Mouse (Mus musculus) MEL-GATA-1-ER (cell line): ENCODE data around the gene Hs3st1.
"Not testable (repeated sequence)": the region's sequence is repeated elsewhere in the genome, so short reads cannot be mapped to it uniquely, and the experiment has no call there.

ENCODE experiments used
- DNase-seq: peaks from one replicate; pipeline ENCODE4 v3.0.0-alpha.2; 2012; ENCODE audit warnings: low read depth; ENCODE audit errors: extremely low read depth

Gene Hs3st1

DNA sequence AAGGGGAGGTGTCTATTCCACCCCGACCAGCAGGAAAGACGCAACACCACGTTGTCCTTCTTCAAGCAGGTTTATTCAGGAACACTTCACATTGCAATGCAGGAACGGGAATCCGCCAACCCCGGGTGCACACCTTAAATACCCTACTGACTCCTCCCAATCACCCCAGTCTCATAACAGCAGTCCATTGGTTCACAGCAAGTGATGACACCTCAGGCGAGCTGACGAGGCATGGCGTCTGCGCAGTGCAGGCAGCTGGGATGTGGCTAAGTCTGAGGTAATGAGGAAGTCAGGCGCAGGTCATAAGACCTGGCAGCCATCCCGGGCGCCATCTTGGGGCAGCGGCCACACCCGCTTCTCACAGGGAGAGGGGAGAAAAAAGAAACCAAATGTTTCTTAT lies at the start of gene Hs3st1:
Gene Hs3st1 (minus strand): TSS at position 101 of the 400 bp plus-strand sequence.
- DNase-seq: not testable (repeated sequence)

DNA sequence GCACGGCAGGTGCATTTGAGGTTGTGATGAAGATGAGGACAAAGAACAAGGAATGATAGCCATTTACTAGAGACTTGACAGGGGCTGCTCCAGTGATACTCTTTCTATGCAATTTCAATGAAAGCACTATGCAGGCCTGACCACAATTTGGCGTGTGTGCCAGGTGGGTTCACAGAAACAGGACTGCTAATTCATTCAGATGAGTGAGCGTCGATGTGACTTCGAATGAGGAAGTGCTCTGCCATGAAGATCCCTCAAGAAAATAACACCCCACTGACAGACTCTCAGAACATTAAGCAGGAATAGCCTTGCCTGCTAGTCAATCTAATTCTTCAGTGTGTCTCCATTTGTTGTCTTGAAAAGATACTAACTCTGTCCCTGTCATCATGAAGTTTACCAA lies 49.4 kb upstream of the Hs3st1 start:
- DNase-seq: no peak

DNA sequence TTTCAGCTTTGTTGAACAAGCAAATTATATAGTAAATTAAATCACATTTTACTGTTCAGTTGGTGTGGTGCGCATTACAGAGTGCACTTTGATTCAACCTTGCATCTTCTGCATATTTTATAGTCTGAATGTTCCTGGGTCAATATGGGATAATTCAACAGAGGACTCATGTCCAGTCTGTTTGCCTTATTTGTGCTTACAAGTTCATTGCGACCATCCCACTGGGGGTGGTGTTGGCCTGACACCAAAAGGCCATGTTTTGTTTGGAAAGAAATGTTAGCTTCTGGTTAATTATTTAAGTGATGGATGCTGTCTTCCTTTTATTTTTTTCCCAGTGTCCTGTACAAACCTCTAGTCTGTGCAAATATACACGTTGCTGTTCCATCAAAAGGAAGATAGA lies 48.7 kb upstream of the Hs3st1 start:
- no peak for DNase-seq

DNA sequence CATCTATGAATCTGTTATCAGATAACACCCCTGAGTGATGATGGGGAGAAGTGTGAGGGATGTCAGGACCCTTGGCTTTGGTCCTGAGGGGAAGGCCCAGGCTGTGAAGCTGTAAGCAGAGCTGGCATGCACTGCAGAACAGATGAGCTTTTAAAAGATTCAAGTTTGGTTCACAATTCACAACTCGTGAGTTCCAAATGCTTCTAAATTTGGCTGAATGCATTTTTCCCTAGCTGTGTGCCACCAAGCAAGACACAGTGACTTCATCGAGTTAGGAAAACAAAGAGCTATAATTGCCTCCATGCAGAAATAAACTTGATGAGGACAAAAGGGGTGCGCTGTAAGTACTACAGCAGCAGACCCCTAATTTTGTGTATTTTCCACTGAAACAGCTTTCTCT lies 48.2 kb upstream of the Hs3st1 start:
- DNase-seq: no peak

DNA sequence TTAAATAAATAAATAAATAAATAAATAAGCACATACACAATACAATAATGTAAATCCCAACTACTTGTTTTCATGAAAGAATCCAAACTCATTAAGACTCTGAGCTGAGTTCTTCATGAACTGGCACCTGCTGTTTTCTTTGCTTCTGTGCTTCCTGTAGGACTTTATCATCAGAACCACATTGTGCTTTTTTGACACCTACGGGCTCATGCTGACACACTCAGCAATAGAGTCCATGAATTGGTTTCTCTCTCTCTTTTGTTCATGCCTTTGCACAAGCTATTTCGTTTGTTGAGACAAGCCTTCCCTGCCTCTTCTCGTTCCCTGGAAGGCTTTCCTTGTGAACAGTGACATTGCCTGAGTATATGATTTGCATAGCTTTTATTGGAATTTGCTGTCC lies 46.8 kb upstream of the Hs3st1 start:
- no peak for DNase-seq

DNA sequence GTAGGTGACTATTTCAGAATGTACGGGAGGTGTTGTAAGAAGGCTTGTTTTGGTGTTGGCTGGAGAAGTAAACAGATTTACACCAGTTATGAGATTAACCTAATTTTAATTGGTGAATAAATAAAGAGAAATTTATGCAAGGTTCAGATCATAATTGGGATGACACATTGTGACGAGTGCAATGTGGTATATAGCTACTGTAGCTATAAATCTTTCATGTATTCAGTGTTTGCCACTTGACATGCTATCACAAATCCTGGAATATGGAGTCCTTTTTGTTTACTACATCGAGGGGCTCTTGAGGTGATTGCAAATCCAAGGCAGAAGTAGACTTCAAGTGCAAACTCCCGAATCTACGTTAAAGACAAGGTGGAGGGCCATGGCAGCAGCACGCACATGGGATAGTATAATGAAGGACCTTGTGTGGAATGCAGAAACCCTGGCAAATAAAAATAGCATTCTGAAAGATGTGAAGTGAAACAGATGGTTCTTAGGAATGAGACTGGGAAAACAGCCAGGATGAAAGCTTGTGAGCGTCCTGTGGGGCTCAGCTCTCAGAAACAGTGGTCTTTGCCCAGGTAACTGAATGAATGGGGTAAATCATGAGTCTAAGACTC lies 21.9 kb upstream of the Hs3st1 start:
- DNase-seq: no peak

DNA sequence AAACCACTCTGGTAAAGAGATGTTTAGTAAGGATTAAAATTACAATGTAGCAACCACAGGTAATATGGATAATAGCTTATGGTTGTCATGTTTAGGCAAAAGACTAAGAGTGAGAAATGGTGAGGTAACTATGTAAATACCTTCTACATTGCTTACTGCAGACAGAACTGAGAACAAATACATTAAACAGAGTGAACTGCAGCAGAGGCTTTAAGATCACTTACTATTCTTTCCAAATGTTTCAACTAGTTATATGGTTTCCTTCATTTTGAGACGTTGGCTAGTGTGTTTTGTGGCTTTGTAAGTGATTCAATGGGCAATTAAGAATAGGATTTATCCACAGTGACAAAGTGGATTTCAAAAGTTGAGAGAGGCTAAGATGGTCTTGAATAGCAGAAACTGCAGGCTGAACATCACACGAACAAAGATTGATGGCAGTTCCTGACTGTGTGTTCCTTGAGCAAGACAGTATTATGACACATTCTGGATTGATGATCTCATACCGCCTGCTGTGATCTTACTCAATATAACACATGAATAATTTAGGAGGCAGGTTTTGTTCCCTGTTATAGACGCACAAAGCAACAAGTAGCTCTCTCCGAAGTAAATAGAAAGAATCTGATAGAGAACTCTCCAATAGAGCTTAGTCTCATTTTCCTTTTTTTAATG lies 16.5 kb upstream of the Hs3st1 start:
- DNase-seq: no peak

DNA sequence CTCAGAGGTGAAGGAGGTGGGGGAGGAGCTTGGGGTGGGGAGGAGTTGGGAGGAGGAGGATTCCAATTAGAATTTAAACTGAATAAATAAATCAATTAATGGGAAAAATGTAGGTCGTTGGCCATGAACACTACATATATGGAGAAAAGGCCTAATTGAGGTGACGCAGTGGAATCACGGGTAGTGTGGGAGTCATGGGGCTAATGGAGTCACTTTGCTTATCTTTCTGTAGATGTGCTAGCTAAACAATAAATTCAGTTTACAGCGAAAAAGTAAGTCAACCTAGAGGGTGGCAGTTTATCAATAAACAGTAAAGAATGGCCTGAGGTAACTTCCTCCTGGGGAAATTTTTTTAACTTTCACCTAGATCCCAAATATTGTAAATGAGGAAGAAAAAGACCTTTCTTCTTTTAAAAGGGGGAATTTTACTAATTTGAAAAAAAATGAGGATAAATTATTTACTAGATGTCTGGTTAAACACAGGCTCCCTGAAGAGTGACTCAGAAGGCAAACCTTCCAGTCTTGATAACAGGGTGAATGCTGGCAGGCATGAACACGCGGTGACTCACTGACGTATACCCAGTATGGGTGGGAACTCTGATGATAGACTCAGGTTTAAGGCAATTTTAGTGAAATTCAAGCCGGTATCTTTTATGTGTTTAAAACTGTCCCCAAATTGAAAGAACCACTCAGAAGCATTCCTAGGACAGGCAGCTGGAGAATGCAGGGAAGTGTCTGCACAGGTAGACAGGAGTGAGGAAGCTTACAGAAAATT lies 6.6 kb upstream of the Hs3st1 start:
- DNase-seq: no peak

DNA sequence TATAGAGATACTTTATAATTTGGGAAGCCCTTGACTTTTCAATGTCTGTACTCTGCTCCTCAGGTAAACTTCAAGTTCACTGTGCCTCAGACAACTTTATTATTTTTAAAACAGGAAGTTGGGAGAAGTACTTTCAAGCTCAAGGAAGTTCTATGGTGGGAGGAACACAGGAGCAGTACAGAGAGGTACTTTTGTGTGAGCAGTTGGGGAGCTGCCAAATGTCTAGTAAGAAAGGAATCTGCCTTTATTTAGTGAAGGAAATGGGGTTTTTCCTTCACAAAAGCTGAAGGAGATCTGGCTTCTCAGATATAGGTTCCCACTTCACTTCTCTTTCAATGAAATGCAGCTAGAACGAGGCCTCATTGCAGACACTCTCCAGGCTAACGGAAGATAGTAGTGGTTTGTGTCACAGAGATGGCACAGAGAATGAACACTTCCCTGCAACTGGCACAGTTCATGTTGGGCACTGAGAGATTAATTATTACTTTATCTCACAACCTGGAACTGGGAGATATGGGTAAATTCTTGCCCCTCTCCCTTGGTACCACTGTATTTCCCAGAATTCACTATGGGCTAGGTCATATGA lies 3.7 kb upstream of the Hs3st1 start:
- DNase-seq: no peak

DNA sequence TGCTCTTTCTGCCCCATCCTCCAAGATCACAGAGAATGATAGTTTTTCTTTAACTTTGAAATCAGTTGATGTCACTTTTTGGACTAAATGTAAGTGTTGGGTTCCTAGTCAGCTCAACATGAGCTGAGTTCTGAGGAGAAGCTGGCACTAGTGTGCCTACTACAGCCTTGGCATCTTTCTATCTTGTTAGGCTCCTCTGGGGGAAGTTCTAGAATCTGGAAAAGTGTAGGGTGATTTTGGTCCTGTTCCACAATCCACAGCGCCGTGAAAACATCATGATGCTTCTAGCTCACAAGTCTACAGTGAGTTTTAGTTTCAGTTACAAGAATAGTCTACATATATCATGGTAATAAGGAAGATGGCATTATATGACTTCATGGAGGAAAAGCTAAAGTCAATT lies 18.4 kb downstream of the Hs3st1 start:
- no peak for DNase-seq

DNA sequence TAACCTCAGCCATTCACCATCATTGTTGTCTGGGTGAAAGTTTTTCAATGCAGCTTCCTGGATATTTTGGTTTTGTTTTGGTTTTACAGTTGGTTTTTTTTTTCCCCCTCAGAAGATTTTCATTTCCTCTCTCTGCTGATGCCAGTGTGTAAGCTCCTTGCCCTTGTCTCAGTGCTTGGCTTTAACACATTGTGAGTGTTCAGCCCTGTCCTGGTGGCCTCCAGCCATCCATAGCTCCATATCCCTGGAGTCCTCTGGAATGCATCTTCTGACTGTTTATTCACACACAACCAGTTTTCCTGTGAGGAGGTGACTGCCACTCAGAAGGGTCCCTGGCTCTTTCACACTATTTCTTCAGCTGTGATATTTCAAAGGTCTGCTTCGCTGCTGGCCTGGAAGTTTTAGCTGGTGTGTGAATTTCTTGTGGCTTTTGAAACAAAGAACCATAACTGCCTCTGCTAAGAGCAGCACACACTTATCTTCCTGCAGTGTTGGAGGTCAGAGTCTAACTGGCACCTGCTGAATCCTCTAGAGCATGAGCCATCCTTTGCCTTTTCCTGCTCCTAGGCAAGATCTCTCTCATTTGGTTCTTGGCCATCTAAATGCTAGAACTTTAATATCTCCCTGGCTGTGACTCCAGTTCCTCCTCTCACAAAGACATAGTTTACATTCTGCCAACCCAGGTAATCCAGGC lies 21.4 kb downstream of the Hs3st1 start:
- no peak for DNase-seq

DNA sequence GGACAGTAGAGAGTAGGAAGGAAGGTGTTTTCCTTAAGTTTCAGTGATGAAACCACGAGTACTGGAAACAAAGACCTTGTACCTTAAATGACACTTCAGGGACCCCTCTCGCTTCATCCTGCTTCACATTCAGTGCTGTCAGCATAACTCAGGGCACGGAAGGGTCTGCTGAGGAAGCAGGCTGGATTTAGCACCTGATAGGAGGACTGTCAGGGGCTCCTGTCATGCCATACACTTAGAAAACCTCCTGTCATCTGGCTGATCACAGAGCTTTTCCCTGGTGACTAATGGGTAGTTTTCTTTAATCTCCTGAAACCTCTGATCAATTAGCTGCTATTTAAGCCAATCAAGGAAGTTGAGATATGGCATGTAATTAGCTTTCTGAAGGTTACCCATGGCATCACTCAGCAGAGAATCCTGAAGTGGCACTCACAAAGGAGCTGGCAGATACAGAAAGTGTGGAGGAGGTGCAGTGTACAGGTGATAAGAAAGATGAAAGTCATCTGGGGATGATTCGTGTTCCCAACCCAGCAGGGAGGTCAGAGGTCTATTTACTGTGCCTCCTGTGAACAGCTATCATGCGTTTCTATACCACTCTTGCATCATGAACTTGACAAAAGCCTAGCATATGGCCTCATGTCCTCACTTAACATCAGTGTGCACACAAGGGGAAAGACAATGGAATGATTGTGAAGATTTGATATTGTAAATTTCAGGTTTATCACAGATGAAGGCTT lies 22.1 kb downstream of the Hs3st1 start:
- DNase-seq: no peak

DNA sequence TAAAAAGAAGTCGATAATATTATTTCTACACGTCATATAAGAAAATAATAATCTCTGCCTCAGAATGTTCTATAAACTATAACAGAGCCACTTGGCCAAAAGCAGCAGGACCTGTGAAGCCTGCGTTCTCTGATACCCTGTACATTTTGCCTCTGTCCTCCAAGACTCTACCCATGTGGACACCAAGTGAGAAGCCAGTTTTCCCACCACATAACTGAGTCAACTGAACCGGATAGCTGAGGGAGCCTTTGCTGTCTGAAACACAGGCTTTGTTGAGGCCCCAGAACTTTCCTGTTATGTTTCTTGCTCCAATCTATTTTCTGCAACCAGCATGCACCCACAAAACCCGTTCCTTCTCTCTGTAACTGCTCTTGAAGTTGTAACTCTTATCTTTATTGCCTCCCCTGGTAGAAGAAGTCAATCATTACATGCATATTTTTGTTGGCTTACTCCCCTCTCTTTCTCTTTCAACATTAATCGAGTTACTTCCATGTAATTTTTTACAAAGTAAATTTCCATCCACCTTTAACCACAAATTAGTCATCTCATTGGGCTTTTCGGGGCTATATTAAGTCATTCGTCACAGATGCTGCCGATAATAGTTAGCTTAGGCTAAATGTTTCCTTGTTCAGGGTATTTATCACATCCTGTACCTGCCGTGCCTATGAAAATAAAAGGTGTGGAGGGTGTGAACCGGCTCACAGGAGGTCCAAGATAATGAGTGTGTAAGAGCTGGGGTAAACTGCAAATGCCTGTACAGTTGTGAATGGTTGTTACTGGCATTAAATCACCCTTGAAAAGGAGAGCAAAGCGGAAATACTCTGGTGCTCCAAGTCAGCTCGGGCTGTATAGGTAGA lies 39.4 kb downstream of the Hs3st1 start:
- no peak for DNase-seq

DNA sequence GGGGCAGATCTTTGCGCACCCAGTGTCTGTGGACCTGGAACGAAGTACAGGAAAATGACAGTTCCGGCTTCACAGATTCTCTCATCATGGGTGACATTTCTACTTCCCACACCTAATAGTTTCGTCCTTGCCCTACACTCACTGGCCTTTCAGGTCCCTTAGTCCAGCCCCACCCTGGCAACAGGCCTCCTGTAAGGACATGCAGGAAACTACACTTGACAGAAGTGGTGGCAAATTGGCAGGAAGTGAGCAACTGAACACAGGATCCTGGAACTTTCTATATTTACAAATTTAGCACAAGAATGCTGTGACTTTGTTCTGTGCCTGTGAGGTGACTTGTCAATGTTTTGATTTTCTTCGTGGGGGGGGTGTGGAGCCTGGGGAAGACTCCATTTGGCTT lies 40.1 kb downstream of the Hs3st1 start:
- DNase-seq: no peak

DNA sequence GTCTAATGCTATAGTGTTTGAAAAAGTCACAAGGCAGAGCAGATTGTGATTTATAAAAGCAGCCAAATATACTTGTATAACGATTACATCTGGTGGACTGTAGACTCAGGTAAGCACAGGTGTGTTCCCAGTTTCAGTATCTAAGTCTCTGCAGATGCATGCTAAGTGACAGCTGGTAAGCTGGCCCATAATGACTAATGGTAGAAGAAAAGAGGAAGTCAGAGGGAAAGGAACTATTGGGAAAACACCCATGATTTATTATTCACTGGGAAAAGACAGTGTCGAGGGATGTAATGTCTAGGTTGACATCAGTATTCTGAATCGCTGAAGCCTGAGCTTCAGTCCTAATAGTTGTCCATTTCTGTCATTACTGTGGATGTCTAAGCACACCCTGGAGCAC lies 49.7 kb downstream of the Hs3st1 start:
- no peak for DNase-seq

DNA sequence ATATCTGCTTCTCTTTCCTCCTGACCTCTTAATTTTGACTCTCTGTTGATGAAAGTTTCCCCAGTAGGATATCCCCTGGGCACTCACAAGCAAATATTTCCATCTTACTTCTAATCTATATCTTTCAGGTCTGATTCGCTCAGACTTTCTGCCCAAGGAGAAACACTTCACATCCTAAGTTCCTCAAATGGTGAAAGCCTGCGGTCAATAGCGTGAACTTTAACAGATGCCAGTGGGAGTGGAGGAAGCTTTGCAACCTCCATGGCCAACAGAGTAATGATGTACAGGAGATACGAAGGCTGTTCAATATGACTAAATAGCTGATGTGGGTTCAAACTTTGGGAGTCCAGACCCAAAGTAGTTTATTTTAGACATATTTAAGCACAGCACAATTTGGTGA lies 94.4 kb downstream of the Hs3st1 start:
- no peak for DNase-seq

DNA sequence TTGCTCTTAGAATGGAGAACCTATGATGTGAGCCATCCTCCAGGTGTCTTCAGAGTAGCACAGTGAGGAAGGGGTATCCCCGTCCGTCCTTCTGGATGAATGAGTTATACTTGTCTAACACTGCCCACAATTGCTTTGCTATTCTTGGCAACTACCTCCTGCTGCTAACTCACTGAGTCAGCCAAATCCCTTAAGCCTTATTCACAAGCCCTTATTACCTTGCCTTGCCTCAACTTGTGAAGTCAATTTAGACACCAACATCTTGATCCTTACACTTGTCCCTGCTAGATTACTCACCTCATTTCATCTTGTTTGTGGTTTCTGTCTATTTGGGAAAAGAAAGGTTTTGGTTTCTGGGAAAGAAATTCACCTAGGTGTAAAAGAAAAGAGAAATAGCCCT lies 95.9 kb downstream of the Hs3st1 start:
- DNase-seq: no peak

DNA sequence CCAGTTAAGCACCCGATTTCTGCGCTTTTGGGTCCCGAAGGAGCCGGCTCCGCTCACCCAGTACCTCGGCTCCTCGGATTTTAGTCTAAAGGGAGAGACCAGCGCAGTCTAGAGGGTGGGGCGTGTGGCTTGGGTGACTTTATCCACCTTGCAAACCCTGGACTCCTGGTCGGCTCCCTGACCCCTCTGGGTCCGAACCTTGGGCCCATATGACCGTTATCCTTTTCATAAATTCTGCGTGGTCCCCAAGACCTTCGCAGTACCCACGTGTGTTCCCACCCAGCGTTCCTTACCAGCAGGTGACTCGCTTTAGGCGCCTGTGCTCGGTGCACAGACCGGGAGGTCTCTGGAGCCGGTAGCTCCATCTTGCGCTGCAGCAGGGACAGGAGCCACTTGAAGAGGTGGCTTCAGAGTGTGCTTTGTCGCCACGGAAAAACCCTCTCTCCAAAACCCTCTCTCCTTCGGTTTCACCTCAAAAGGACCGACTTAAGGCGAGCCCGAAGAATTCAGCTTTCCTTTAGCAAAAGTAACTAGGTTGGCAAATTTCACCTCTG lies 110.4 kb downstream of the Hs3st1 start:
- no peak for DNase-seq

DNA sequence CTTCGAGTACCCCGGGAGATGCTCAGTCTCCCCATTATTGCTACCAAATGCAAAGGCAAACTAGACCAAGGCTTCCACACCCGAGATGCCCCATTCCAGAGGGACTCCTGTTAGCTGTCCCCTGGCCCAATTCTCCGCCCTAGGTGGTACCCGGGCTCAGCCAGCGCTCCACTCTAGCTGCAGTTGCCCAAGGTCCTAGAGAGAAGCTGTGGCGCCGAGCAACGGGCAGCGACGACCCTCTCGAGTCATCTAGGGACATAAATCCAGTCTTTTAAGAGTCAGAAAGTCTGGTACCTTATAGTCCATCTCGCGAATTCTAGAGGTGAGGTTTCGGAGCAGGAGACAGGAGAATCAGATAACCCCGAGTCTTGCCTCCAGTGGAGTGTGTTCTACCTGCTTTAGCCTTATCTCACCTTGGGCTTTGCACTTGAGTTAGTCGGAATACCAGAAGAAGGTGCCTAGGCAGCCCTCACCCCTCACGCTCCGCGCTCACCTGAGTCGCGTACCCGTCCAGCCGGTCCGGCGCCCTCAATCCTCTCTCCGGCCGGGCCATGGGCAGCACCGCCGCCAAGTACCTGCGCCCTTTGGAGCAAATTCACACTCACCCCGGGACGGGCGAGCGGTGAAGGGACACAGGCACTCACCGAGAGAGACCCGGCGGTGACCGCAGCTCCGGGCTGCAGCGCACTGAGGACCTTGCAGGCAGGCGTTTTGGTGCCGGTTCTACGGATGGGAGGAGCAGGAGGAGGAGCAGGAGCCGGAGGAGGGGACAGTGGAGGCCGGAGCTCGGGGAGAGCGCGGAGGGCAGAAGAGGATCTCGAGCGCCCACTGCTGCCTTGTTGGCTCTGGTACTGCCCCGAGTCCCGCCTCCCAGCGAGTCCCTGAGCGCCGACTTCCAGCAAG lies 111.1 kb downstream of the Hs3st1 start:
- DNase-seq: no peak
